Mouse (Mus musculus) embryo, embryonic 11 days (tissue): ENCODE measurements around the gene Olfr18.
"Not testable (repeated sequence)": the region's sequence is repeated elsewhere in the genome, so short reads cannot be mapped to it uniquely, and the experiment has no call there.

Source experiments
- DNase-seq: peaks from one replicate; pipeline ENCODE4 v3.0.0-alpha.2; 2015

Gene Olfr18

GRCm38 (mm10) chr9:20335994-20336393 lies at the start of gene Olfr18:
Gene Olfr18, minus strand, starts transcription at chr9:20336094.
- DNase-seq = no peak

GRCm38 (mm10) chr9:20385343-20385703 lies 49.4 kb upstream of the Olfr18 start:
- DNase-seq = no peak

GRCm38 (mm10) chr9:20384532-20385342 lies 48.8 kb upstream of the Olfr18 start, which contains the start of gene Zfp560:
Gene Zfp560, minus strand, starts transcription at chr9:20385177.
- peak; percentile 96 for DNase-seq

- DNase-seq = no peak
Measured at GRCm38 (mm10) chr9:20383659-20384058, 47.8 kb upstream of the Olfr18 start.

- no peak for DNase-seq
Measured at GRCm38 (mm10) chr9:20374712-20375111, 38.8 kb upstream of the Olfr18 start.

GRCm38 (mm10) chr9:20367311-20367710 lies 31.4 kb upstream of the Olfr18 start:
- DNase-seq = no peak

GRCm38 (mm10) chr9:20348501-20348900 lies 12.6 kb upstream of the Olfr18 start:
- DNase-seq = no peak

- DNase-seq = no peak
Measured at GRCm38 (mm10) chr9:20298232-20298631, 37.7 kb downstream of the Olfr18 start, which contains the start of gene Olfr873. Gene Olfr873, plus strand, starts transcription at chr9:20298532.

- not testable (repeated sequence) for DNase-seq
Measured at GRCm38 (mm10) chr9:20295562-20295961, 40.3 kb downstream of the Olfr18 start.

GRCm38 (mm10) chr9:20282051-20282450 lies 53.8 kb downstream of the Olfr18 start, which contains the start of gene Olfr39:
Gene Olfr39, plus strand, starts transcription at chr9:20282351.
- DNase-seq = no peak
